12 mouse cellular contexts compared by ENCODE assay signal in genomic region chr14:121780144-121780913, GRCm38 (mm10). TPM values are rescaled to one million over a fixed set of nuclear protein-coding genes. Genes with fewer than 3 reads are reported as not detected.
DNase-seq lines count a peak whose midpoint lies in the region; ATAC-seq and TF ChIP-seq lines count a peak whose summit lies in the region.
"Had no signal": no experiment of that assay in that cellular context is flagged by ENCODE, and none has a peak within 500 bp of the region (broad histone marks: within the 10 kb centered on the region; RNA-seq: fewer than 3 reads in every experiment).

No protein-coding gene starts in this region.

- H3K27ac ChIP-seq in heart, embryonic 11.5 days (ENCODE audit: low read depth, low read length), result peak overlapping the region; percentile 75
- peak overlapping the region; percentile 15 for H3K27ac ChIP-seq in liver, adult 2 months (replicated peaks; ENCODE audit: insufficient read depth, low read depth, low read length)
- no peak overlapping the region for H3K27ac ChIP-seq in liver, embryonic 12.5 days
- H3K27ac ChIP-seq in heart, embryonic 16.5 days (ENCODE audit: low read length), result peak overlapping the region; percentile 74
- peak overlapping the region; percentile 18 for H3K27ac ChIP-seq in liver, postnatal 0 days (ENCODE audit: low read depth)
- H3K27ac ChIP-seq: hindbrain, embryonic 12.5 days had no signal

- no peak for ATAC-seq in heart, embryonic 11.5 days (replicated peaks; ENCODE audit: insufficient number of reproducible peaks, low FRiP score, low TSS enrichment)
- no peak for ATAC-seq in liver, embryonic 12.5 days
- ATAC-seq in heart, embryonic 16.5 days (replicated peaks; ENCODE audit: extremely low read depth, insufficient read depth, low FRiP score), result no peak
- no peak for ATAC-seq in liver, postnatal 0 days
- ATAC-seq in activated CD4-positive, CD25-positive, alpha-beta regulatory T cell, adult 4 months, result no peak

- no peaks in the 10 kb centered on the region for H3K9me3 ChIP-seq in heart, embryonic 11.5 days (replicated peaks; ENCODE audit: control insufficient read depth, low read length)
- no peaks in the 10 kb centered on the region for H3K9me3 ChIP-seq in liver, embryonic 12.5 days (replicated peaks)
- H3K9me3 ChIP-seq in heart, embryonic 16.5 days (replicated peaks; ENCODE audit: control insufficient read depth, low read length), result no peaks in the 10 kb centered on the region
- no peaks in the 10 kb centered on the region for H3K9me3 ChIP-seq in liver, postnatal 0 days (ENCODE audit: low read length)
- H3K9me3 ChIP-seq: hindbrain, embryonic 12.5 days had no signal

- H3K4me1 ChIP-seq in heart, embryonic 11.5 days (ENCODE audit: control insufficient read depth, insufficient read depth, low read length), result peaks cover 18% of the 10 kb centered on the region
- peaks cover 8% of the 10 kb centered on the region for H3K4me1 ChIP-seq in liver, adult 2 months (ENCODE audit: control insufficient read depth, insufficient read depth, low read length)
- peaks cover 17% of the 10 kb centered on the region; the same call in 1 of the 2 replicates for H3K4me1 ChIP-seq in liver, embryonic 12.5 days
- H3K4me1 ChIP-seq in heart, embryonic 16.5 days (ENCODE audit: control insufficient read depth, insufficient read depth, low read length), result no peaks in the 10 kb centered on the region
- H3K4me1 ChIP-seq in liver, postnatal 0 days (ENCODE audit: insufficient read depth), result peaks cover 5% of the 10 kb centered on the region; the same call in 1 of the 2 replicates
- H3K4me1 ChIP-seq: hindbrain, embryonic 12.5 days had no signal

- H3K4me3 ChIP-seq in heart, embryonic 11.5 days (ENCODE audit: low read depth, low read length), result no peak overlapping the region
- H3K4me3 ChIP-seq in liver, adult 2 months (ENCODE audit: insufficient read depth, low read depth, low read length), result no peak overlapping the region
- H3K4me3 ChIP-seq in liver, embryonic 12.5 days, result no peak overlapping the region
- H3K4me3 ChIP-seq in heart, embryonic 16.5 days (ENCODE audit: low read length), result no peak overlapping the region
- no peak overlapping the region for H3K4me3 ChIP-seq in liver, postnatal 0 days (ENCODE audit: low read depth, low read length)
- H3K4me3 ChIP-seq: hindbrain, embryonic 12.5 days had no signal

- TF ChIP-seq CTCF in liver, adult 2 months (IDR thresholded peaks at IDR 0.05; ENCODE audit: low read depth, low read length), result no peak
- TF ChIP-seq CTCF in liver, postnatal 0 days (IDR thresholded peaks at IDR 0.05; ENCODE audit: low read depth), result no peak

- TF ChIP-seq POLR2A in liver, adult 2 months (IDR thresholded peaks at IDR 0.05; ENCODE audit: extremely low read depth, insufficient read depth, low read length), result no peak

- TF ChIP-seq EP300 in liver, postnatal 0 days (IDR thresholded peaks at IDR 0.05; ENCODE audit: low read depth), result no peak

- no peaks in the 10 kb centered on the region for H3K36me3 ChIP-seq in heart, embryonic 11.5 days (ENCODE audit: control insufficient read depth, insufficient read depth, low read length)
- no peaks in the 10 kb centered on the region for H3K36me3 ChIP-seq in liver, adult 2 months (ENCODE audit: control insufficient read depth, insufficient read depth, low read length)
- no peaks in the 10 kb centered on the region for H3K36me3 ChIP-seq in liver, embryonic 12.5 days
- no peaks in the 10 kb centered on the region for H3K36me3 ChIP-seq in heart, embryonic 16.5 days (ENCODE audit: control insufficient read depth, insufficient read depth)
- H3K36me3 ChIP-seq in liver, postnatal 0 days (replicated peaks; ENCODE audit: insufficient read depth, low read length), result no peaks in the 10 kb centered on the region
- H3K36me3 ChIP-seq: hindbrain, embryonic 12.5 days had no signal

- no peak overlapping the region for H3K9ac ChIP-seq in heart, embryonic 11.5 days (ENCODE audit: low read depth, low read length)
- no peak overlapping the region for H3K9ac ChIP-seq in liver, adult 2 months (ENCODE audit: low read depth, low read length)
- no peak overlapping the region for H3K9ac ChIP-seq in liver, embryonic 12.5 days
- H3K9ac ChIP-seq in heart, embryonic 16.5 days (ENCODE audit: low read length), result no peak overlapping the region
- H3K9ac ChIP-seq in liver, postnatal 0 days (replicated peaks), result no peak overlapping the region
- H3K9ac ChIP-seq: hindbrain, embryonic 12.5 days had no signal

- intact Hi-C loops in left cerebral cortex, postnatal 25 days (cut with DNase I), result no loop called here

- no peaks in the 10 kb centered on the region for H3K27me3 ChIP-seq in heart, embryonic 11.5 days (ENCODE audit: control insufficient read depth, insufficient read depth, low read length)
- no peaks in the 10 kb centered on the region for H3K27me3 ChIP-seq in liver, adult 2 months (ENCODE audit: control insufficient read depth, insufficient read depth, low read length)
- no peaks in the 10 kb centered on the region for H3K27me3 ChIP-seq in liver, embryonic 12.5 days (replicated peaks)
- H3K27me3 ChIP-seq in heart, embryonic 16.5 days (ENCODE audit: control insufficient read depth, insufficient read depth, low read length), result no peaks in the 10 kb centered on the region
- H3K27me3 ChIP-seq in liver, postnatal 0 days (ENCODE audit: insufficient read depth, low read length), result no peaks in the 10 kb centered on the region
- H3K27me3 ChIP-seq: hindbrain, embryonic 12.5 days had no signal

- no peak for DNase-seq in heart, adult 8-10 months (ENCODE audit: low spot score)
- DNase-seq in liver, adult 2 months (ENCODE audit: extremely low read depth, low read depth, low spot score), result peak; percentile 76
- no peak for DNase-seq in liver, postnatal 0 days
- no peak for DNase-seq in left cerebral cortex, postnatal 25 days (ENCODE audit: low spot score in 2 of 2)
- DNase-seq: cerebellum, adult 2 months; layer of hippocampus, postnatal 36 days; retina, postnatal 1 day had no signal

- WGBS in heart, embryonic 11.5 days (ENCODE audit: insufficient replicate concordance), result 32% methylated on average over 11 of the region's 11 CpGs
- 46% methylated on average over 11 of the region's 11 CpGs for WGBS in liver, adult 2 months
- whole genome bisulfite sequencing in liver, embryonic 12.5 days (ENCODE audit: insufficient replicate concordance), result 38% methylated on average over 11 of the region's 11 CpGs
- 44% methylated on average over 11 of the region's 11 CpGs for WGBS in heart, embryonic 16.5 days
- WGBS in liver, postnatal 0 days (ENCODE audit: insufficient replicate concordance), result 43% methylated on average over 11 of the region's 11 CpGs

- 0 out of 2 replicates have a peak, but pooled peaks cover 2% of the 10 kb centered on the region for H3K79me2 ChIP-seq in liver, adult 2 months (ENCODE audit: control insufficient read depth, insufficient read depth, low read length)

- H3K4me2 ChIP-seq in heart, embryonic 11.5 days, result no peak overlapping the region
- H3K4me2 ChIP-seq in liver, embryonic 12.5 days, result no peak overlapping the region
- H3K4me2 ChIP-seq in heart, embryonic 16.5 days (ENCODE audit: low read depth, low read length), result no peak overlapping the region
- H3K4me2 ChIP-seq in liver, postnatal 0 days (ENCODE audit: low read depth, low read length), result no peak overlapping the region
- H3K4me2 ChIP-seq: hindbrain, embryonic 12.5 days had no signal

RNA-seq across cellular contexts. Expression of gene Dock9, which starts 17.3 kb away (rescaled TPM):
- 6.7 and 7.0 TPM in 2 replicates for polyA plus RNA-seq in heart, embryonic 11.5 days (2014; fragmentation: Nextera tagmentation; extraction: Ambion mirVana)
- total RNA-seq in heart, adult 8-10 months (2022), result 10 to 100 TPM; 23.6 to 29.0 (median 26.3) TPM
- 11.4 and 12.1 TPM in 2 replicates for total RNA-seq in liver, adult 2 months (2014; rRNA removed)
- 2.8 and 3.8 TPM in 2 replicates for polyA plus RNA-seq in liver, adult 2 months (2012; rRNA removed)
- 2.0 and 2.7 TPM in 2 replicates for polyA plus RNA-seq in liver, embryonic 12.5 days (2016; fragmentation: Nextera tagmentation; extraction: Ambion mirVana)
- polyA plus RNA-seq in heart, embryonic 16.5 days (2015; fragmentation: Nextera tagmentation; extraction: Ambion mirVana), result 5.1 and 6.0 TPM in 2 replicates
- 1.4 TPM in 2 replicates for polyA plus RNA-seq in liver, postnatal 0 days (2015; fragmentation: Nextera tagmentation; extraction: Ambion mirVana)
- total RNA-seq in left cerebral cortex, postnatal 25 days (2021), result 10 to 100 TPM; 91.3 to 92.3 TPM
- 1 to 10 TPM; 3.8 to 4.0 TPM for polyA plus RNA-seq in activated CD4-positive, CD25-positive, alpha-beta regulatory T cell, adult 4 months (2017; shearing (Covaris generic))
